Mouse (Mus musculus) kidney, adult 2 months (tissue): Measurements from ENCODE around the gene Lonp2.

Source experiments
- CTCF ChIP-seq: fragments of 200-500 bp; conservative IDR thresholded peaks from 2 replicates; pipeline ENCODE4 v1.5.1; 2011; ENCODE audit warnings: low read depth, mild to moderate bottlenecking, control low read depth, low read length, moderate library complexity, mixed read lengths; ENCODE audit not compliant: insufficient read depth, insufficient read length
- POLR2A ChIP-seq: fragments of 200-500 bp; IDR thresholded peaks from one replicate; pipeline ENCODE4 v1.6.1; 2011; ENCODE audit warnings: low read depth, low read length, control low read depth

DNA sequence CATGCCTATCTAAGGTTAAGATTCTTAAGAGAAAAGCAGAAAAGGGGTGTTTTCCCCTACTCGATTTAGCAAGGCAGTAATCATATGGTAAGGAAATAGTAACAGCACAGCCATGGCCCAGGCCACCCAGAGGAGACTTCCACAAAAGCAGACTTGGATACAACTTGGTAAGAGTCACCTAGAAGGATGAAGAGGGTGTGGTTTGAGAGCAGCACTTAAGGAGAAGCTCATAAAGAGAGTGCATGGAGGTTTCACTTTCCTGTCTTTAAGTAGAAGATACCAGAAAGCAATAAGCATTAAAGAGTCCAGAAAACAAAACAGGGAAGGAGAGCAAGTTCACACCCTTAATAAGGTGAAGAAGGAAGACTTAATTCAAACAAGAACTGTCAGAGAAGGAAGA is 111.1 kb downstream of the Lonp2 start:
- TF ChIP-seq POLR2A (no peak), CTCF (no peak)
